In the genomic region with DNA sequence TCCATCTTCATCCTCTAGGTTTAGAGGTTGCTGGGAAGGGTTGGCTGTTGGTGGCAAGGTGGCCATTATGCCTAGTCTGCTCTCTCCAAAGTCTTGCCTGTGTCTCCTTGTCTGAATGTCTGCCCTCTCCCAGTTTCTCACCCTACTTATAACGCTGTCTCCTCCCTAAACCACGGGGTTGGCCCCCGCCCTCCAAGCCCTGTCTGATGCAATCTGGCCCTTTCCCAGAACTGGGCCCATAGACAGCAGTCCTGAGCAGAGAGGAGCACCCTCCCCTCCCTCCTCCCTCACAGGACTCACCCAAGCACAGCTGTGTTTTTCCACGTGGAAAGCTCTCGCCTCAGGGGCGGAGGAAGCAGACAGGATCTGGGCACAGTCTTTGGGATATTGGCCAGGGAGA, we compare ENCODE assay signal across 1 mouse cellular context.
A peak's percentile ranks its signal among the peaks of the same experiment; 100 is the strongest.
TF ChIP-seq lines count a peak whose summit lies in the region.

No protein-coding gene starts in this region.

TF ChIP-seq in MEL, 35 proteins besides CTCF, POLR2A, EP300 and RAD21 (continued from another document):
- TF ChIP-seq MAX (IDR thresholded peaks at IDR 0.05; ENCODE audit: low read length) (peak; percentile 21; the same call in 1 of the 2 replicates), TBP (IDR thresholded peaks at IDR 0.05; ENCODE audit: low read depth, low read length) (peak; percentile 63; the same call in 1 of the 2 replicates), MAZ (IDR thresholded peaks at IDR 0.05; ENCODE audit: low read depth, low read length) (peak; percentile 92), MXI1 (IDR thresholded peaks at IDR 0.05; ENCODE audit: low read depth, low read length) (peak; percentile 88), E2F4 (IDR thresholded peaks at IDR 0.05; ENCODE audit: borderline replicate concordance, low read depth, low read length) (no peak), GATA1 (IDR thresholded peaks at IDR 0.05; ENCODE audit: low read depth, low read length) (no peak), SMC3 (IDR thresholded peaks at IDR 0.05; ENCODE audit: low read depth, low read length) (no peak), NELFE (IDR thresholded peaks at IDR 0.05; ENCODE audit: low read depth, low read length) (peak; percentile 28), ELF1 (IDR thresholded peaks at IDR 0.05; ENCODE audit: low read depth, low read length) (no peak), SIN3A (IDR thresholded peaks at IDR 0.05; ENCODE audit: low read length) (peak; percentile 66), JUND (IDR thresholded peaks at IDR 0.05; ENCODE audit: low read depth, low read length) (no peak), MAFK (IDR thresholded peaks at IDR 0.05; ENCODE audit: borderline replicate concordance, low read depth, low read length) (no peak), MYB (IDR thresholded peaks at IDR 0.05; ENCODE audit: low read depth, low read length) (no peak), TCF12 (IDR thresholded peaks at IDR 0.05; ENCODE audit: low read depth, low read length) (peak; percentile 50; the same call in 1 of the 2 replicates), RCOR1 (IDR thresholded peaks at IDR 0.05; ENCODE audit: low read depth, low read length) (peak; percentile 41; the same call in 1 of the 2 replicates), BHLHE40 (IDR thresholded peaks at IDR 0.05; ENCODE audit: borderline replicate concordance, low read depth, low read length) (no peak), ZNF384 (IDR thresholded peaks at IDR 0.05; ENCODE audit: low read depth, low read length) (no peak), USF1 (IDR thresholded peaks at IDR 0.05; ENCODE audit: low read depth, low read length) (peak; percentile 52; the same call in 1 of the 2 replicates), CHD1 (IDR thresholded peaks at IDR 0.05; ENCODE audit: low read depth, low read length) (no peak), UBTF (IDR thresholded peaks at IDR 0.05; ENCODE audit: borderline replicate concordance, insufficient read depth, low read depth, low read length) (no peak), GABPA (IDR thresholded peaks at IDR 0.05; ENCODE audit: low read depth, low read length) (no peak), HCFC1 (IDR thresholded peaks at IDR 0.05; ENCODE audit: low read depth, low read length) (peak; percentile 49; the same call in 1 of the 2 replicates), ZMIZ1 (IDR thresholded peaks at IDR 0.05; ENCODE audit: low read depth, low read length) (peak; percentile 64; the same call in 1 of the 2 replicates), CHD2 (IDR thresholded peaks at IDR 0.05; ENCODE audit: low read length) (no peak), POLR2AphosphoS2 (IDR thresholded peaks at IDR 0.05; ENCODE audit: low read length) (peak; percentile 77; the same call in 1 of the 2 replicates), POLR2AphosphoS5 (IDR thresholded peaks at IDR 0.05; ENCODE audit: borderline replicate concordance, low read depth, low read length) (no peak)
